Mouse (Mus musculus): ENCODE measurements around the gene Capn15. TPM values are rescaled to one million over a fixed set of nuclear protein-coding genes. Genes with fewer than 3 reads are reported as not detected.

The Capn15 gene
- total and polyA plus RNA-seq, 3 experiments, result 5.6 to 16.2 TPM; not detected in 1

DNA sequence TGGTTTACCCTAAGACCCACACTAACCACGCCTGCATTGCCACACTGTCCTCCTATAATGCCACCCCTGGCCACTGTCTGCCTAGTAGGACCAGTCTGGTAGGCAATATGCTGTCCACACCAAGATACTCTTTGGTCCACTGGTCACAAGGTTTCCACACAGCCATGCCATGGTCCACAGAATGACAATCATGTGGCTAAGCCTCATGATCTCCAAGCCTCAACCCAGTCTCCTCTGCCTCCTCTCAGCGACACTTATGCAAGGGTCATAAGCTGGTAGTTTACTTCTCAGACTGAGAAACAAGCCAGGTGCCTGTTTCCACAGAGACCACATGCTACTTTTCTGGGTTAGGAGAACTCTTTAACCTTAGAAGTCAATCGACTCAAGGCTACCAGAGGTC is 2.7 kb downstream of the Capn15 start:
- Histone ChIP-seq H3K4me1 (ENCODE audit: control insufficient read depth in 1 of 2, insufficient read depth in 2 of 2, low read length in 2 of 2) (peaks cover 5 to 13% of the 10 kb centered on the region in 2 experiments; a peak in 3 of 4 replicates), H3K79me2 (ENCODE audit: control insufficient read depth, insufficient read depth, low read length, poor library complexity) (peaks cover 33% of the 10 kb centered on the region), H3K27me3 (ENCODE audit: control insufficient read depth in 1 of 2, insufficient read depth in 2 of 2, low read length in 2 of 2) (no peaks in the 10 kb centered on the region), H3K36me3 (ENCODE audit: control insufficient read depth in 1 of 2, insufficient read depth in 2 of 2, low read length in 2 of 2) (peaks cover 0 to 13% of the 10 kb centered on the region in 2 experiments; a peak in 2 of 4 replicates), H3K9me3 (replicated peaks; ENCODE audit: insufficient read depth, low read length) (no peaks in the 10 kb centered on the region), H3K27ac (ENCODE audit: control insufficient read depth, low read depth, low read length) (no peak overlapping the region), H3K4me3 (ENCODE audit: control insufficient read depth in 1 of 2, insufficient read depth in 1 of 2, low read depth in 2 of 2, low read length in 2 of 2) (no peak overlapping the region), H3K9ac (ENCODE audit: control insufficient read depth, low read depth, low read length, poor library complexity, severe bottlenecking) (no peak overlapping the region)
- DNase-seq (ENCODE audit: low read depth, low spot score), result no peak
- no peak for TF ChIP-seq POLR2AphosphoS2 (IDR thresholded peaks at IDR 0.05; ENCODE audit: low read length)
- no peak for TF ChIP-seq GABPA (IDR thresholded peaks at IDR 0.05; ENCODE audit: low read depth, low read length)
- TF ChIP-seq MXI1 (IDR thresholded peaks at IDR 0.05; ENCODE audit: low read depth, low read length), result no peak
- TF ChIP-seq TCF12 (IDR thresholded peaks at IDR 0.05; ENCODE audit: low read depth, low read length), result no peak
- no peak for TF ChIP-seq POLR2AphosphoS5 (IDR thresholded peaks at IDR 0.05; ENCODE audit: borderline replicate concordance, low read depth, low read length)
- no peak for TF ChIP-seq ZMIZ1 (IDR thresholded peaks at IDR 0.05; ENCODE audit: low read depth, low read length)
- no peak for TF ChIP-seq CHD1 (IDR thresholded peaks at IDR 0.05; ENCODE audit: low read depth, low read length)
- TF ChIP-seq USF1 (IDR thresholded peaks at IDR 0.05; ENCODE audit: low read depth, low read length), result no peak
- no peak for TF ChIP-seq RAD21 (IDR thresholded peaks at IDR 0.05; ENCODE audit: low read depth, low read length)
- TF ChIP-seq MAFK (IDR thresholded peaks at IDR 0.05; ENCODE audit: borderline replicate concordance, low read depth, low read length), result no peak
- TF ChIP-seq MAX (IDR thresholded peaks at IDR 0.05; ENCODE audit: low read length), result no peak
- no peak for TF ChIP-seq USF2 (IDR thresholded peaks at IDR 0.05; ENCODE audit: borderline replicate concordance in 1 of 2, insufficient read depth in 1 of 2, low read depth in 1 of 2, low read length in 2 of 2)
- TF ChIP-seq BHLHE40 (IDR thresholded peaks at IDR 0.05; ENCODE audit: borderline replicate concordance, low read depth, low read length), result no peak
- no peak for TF ChIP-seq GATA1 (IDR thresholded peaks at IDR 0.05; ENCODE audit: low read depth, low read length)
- no peak for TF ChIP-seq MYC (IDR thresholded peaks at IDR 0.05; ENCODE audit: low read depth, low read length)

DNA sequence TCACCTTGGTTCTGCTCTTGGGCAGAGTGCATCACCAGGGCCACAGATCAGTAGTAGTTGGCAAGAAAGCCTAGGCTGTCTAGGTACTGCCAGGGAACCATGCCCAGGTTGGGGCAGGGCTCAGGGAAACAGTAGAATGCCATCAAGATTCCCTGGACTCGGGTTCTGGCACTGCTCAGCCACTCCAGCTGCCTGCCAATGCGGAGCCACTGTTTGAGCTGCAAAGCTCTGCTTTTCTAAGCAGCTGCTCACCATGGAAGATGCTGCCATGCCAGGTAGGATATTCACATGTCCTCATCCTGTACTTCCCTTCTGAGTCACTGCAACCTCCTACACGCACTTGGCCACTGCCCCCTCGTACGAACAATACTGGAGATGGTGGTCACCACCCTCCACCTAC is 4.7 kb downstream of the Capn15 start:
- TF ChIP-seq POLR2AphosphoS5 (IDR thresholded peaks at IDR 0.05; ENCODE audit: borderline replicate concordance, low read depth, low read length) (no peak), GATA1 (IDR thresholded peaks at IDR 0.05; ENCODE audit: low read depth, low read length) (no peak), MEF2A (IDR thresholded peaks at IDR 0.05; ENCODE audit: extremely low read depth, insufficient replicate concordance, low read depth, low read length, poor library complexity, severe bottlenecking) (no peak), MYB (IDR thresholded peaks at IDR 0.05; ENCODE audit: low read depth, low read length) (no peak), ZC3H11A (IDR thresholded peaks at IDR 0.05; ENCODE audit: low read depth, low read length) (no peak), ZMIZ1 (IDR thresholded peaks at IDR 0.05; ENCODE audit: low read depth, low read length) (no peak), EP300 (IDR thresholded peaks at IDR 0.05; ENCODE audit: low read depth in 1 of 2, low read length in 2 of 2) (no peak), NELFE (IDR thresholded peaks at IDR 0.05; ENCODE audit: low read depth, low read length) (no peak), USF2 (IDR thresholded peaks at IDR 0.05; ENCODE audit: borderline replicate concordance in 1 of 2, insufficient read depth in 1 of 2, low read depth in 1 of 2, low read length in 2 of 2) (no peak), CHD2 (IDR thresholded peaks at IDR 0.05; ENCODE audit: low read length) (no peak), TAL1 (IDR thresholded peaks at IDR 0.05; ENCODE audit: low read length) (no peak), TCF12 (IDR thresholded peaks at IDR 0.05; ENCODE audit: low read depth, low read length) (no peak)
- Histone ChIP-seq H3K27ac (ENCODE audit: control insufficient read depth, low read depth, low read length) (no peak overlapping the region), H3K79me2 (ENCODE audit: control insufficient read depth, insufficient read depth, low read length, poor library complexity) (peaks cover 33% of the 10 kb centered on the region), H3K9ac (ENCODE audit: control insufficient read depth, low read depth, low read length, poor library complexity, severe bottlenecking) (no peak overlapping the region), H3K4me1 (ENCODE audit: control insufficient read depth in 1 of 2, insufficient read depth in 2 of 2, low read length in 2 of 2) (peaks cover 6 to 16% of the 10 kb centered on the region in 2 experiments; a peak in 3 of 4 replicates), H3K9me3 (replicated peaks; ENCODE audit: insufficient read depth, low read length) (no peaks in the 10 kb centered on the region), H3K4me3 (ENCODE audit: control insufficient read depth in 1 of 2, insufficient read depth in 1 of 2, low read depth in 2 of 2, low read length in 2 of 2) (no peak overlapping the region), H3K36me3 (ENCODE audit: control insufficient read depth in 1 of 2, insufficient read depth in 2 of 2, low read length in 2 of 2) (peaks cover 0 to 13% of the 10 kb centered on the region in 2 experiments; a peak in 2 of 4 replicates), H3K27me3 (ENCODE audit: control insufficient read depth in 1 of 2, insufficient read depth in 2 of 2, low read length in 2 of 2) (no peaks in the 10 kb centered on the region)
- DNase-seq (ENCODE audit: low read depth, low spot score), result no peak

All from MEL (cell line).